Mouse (Mus musculus) heart, adult 2 months (tissue): ENCODE measurements around the gene Ube2n.

Experiments
- CTCF ChIP-seq: fragments of 200-600 bp; IDR thresholded peaks from 2 replicates; pipeline ENCODE4 v1.8.1; 2022; ENCODE audit warnings: antibody characterized with exemption, mild to moderate bottlenecking, moderate library complexity
- POLR2A ChIP-seq: fragments of 200-500 bp; IDR thresholded peaks from 2 replicates; pipeline ENCODE4 v1.6.1; 2011; ENCODE audit warnings: mild to moderate bottlenecking, low read depth, low read length, control low read depth; ENCODE audit not compliant: insufficient read depth

DNA sequence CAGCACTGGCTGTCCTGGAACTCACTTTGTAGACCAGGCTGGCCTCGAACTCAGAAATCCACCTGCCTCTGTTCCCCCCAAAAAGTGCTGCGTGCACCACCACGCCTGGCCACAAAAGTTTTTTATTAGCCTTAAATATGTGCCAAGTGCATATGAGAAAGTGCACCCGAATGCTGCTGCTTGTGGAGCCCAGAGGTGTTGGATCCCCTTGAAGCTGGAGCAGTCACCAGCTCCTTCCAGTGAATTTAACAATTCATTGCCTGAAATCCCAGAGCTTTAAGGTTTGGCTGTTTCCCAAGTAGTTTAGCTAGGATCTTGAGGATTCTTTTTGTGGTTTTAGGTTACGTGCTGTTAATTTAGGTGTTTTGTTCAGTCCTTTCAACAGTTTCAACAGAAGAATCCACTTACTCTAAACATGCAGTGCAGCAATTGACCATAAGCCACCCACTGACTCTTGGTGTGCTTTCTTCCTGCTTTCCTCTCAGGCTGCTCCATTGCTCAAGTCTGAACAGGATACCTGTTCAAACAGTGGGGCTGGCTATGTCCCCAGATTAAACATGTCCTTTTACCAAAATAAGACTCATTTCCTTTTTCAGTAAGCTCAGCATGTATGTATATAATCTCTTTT, 11.7 kb downstream of the Ube2n start:
- TF ChIP-seq CTCF = no peak
- no peak for TF ChIP-seq POLR2A
